Mouse (Mus musculus) stomach, embryonic 16.5 days (tissue): ENCODE measurements around the gene Tmem82. TPM values are rescaled to one million over a fixed set of nuclear protein-coding genes. Genes with fewer than 3 reads are reported as not detected.

Experiments
- ATAC-seq: fragments of 200-750 bp; cut with Nextera tagmentation; 2 replicates; pipeline ENCODE4 v1.8.0; 2017; ENCODE audit warnings: moderate number of reproducible peaks, moderate TSS enrichment; ENCODE audit not compliant: insufficient read depth, low FRiP score
- H3K27ac ChIP-seq: fragments of 300-500 bp; sonication (generic); 2 replicates; pipeline ENCODE4 v1.5.1; 2014; ENCODE audit warnings: low read length
- H3K27me3 ChIP-seq: fragments of 300-500 bp; sonication (generic); 2 replicates; pipeline ENCODE4 v1.6.1; 2014; ENCODE audit warnings: low read length, control low read depth, mixed read lengths; ENCODE audit not compliant: control insufficient read depth, insufficient read depth
- H3K36me3 ChIP-seq: fragments of 300-500 bp; sonication (generic); 2 replicates; pipeline ENCODE4 v1.6.1; 2014; ENCODE audit warnings: low read length; ENCODE audit not compliant: control insufficient read depth, insufficient read depth
- H3K4me1 ChIP-seq: fragments of 300-500 bp; sonication (generic); 2 replicates; pipeline ENCODE4 v1.6.1; 2014; ENCODE audit warnings: low read length, control low read depth, mixed read lengths; ENCODE audit not compliant: control insufficient read depth, insufficient read depth
- H3K4me2 ChIP-seq: fragments of 300-500 bp; sonication (generic); 2 replicates; pipeline ENCODE4 v1.6.1; 2014; ENCODE audit warnings: low read depth, low read length, mixed read lengths
- H3K4me3 ChIP-seq: fragments of 300-500 bp; sonication (generic); replicated peaks from 2 replicates; pipeline ENCODE4 v1.5.1; 2014; ENCODE audit warnings: mild to moderate bottlenecking, low read length
- H3K9ac ChIP-seq: fragments of 300-500 bp; sonication (generic); 2 replicates; pipeline ENCODE4 v1.6.1; 2014; ENCODE audit warnings: low read length
- H3K9me3 ChIP-seq: fragments of 300-500 bp; sonication (generic); replicated peaks from 2 replicates; pipeline ENCODE4 v1.6.1; 2016; ENCODE audit warnings: low read length, control low read depth; ENCODE audit not compliant: control insufficient read depth
- WGBS: fragments of 180-500 bp; shearing (Covaris S2); extraction: QIAGEN DNeasy Blood & Tissue Kit; methylation state at CpG from one replicate; pipeline ENCODE4 v1.1.7; 2014; 5-methylcytosine and 5-hydroxymethylcytosine counted together
- polyA plus RNA-seq: library from polyadenylated mRNA; unstranded; fragments of >200 nt; fragmentation: Nextera tagmentation; extraction: Ambion mirVana; gene quantifications from 2 replicates; pipeline ENCODE4 v1.2.1, GENCODE M21; 2015

The Tmem82 gene
- polyA plus RNA-seq, 1 experiment from 2014 or later: 3.8 TPM

- Histone ChIP-seq H3K4me1 (peaks cover 18% of the 10 kb centered on the region), H3K27ac (no peak overlapping the region), H3K4me3 (no peak overlapping the region), H3K9me3 (no peaks in the 10 kb centered on the region), H3K4me2 (no peak overlapping the region), H3K27me3 (no peaks in the 10 kb centered on the region), H3K9ac (no peak overlapping the region), H3K36me3 (peaks cover 9% of the 10 kb centered on the region)
- 78% methylated on average over 5 of the region's 5 CpGs for WGBS
- ATAC-seq: no peak
Measured at GRCm38 (mm10) chr4:141622580-141622979, 4.1 kb upstream of the Tmem82 start.

- ATAC-seq: no peak
- Histone ChIP-seq H3K4me1 (peaks cover 22% of the 10 kb centered on the region), H3K36me3 (peaks cover 5% of the 10 kb centered on the region; the same call in 1 of the 2 replicates), H3K4me3 (no peak overlapping the region), H3K27me3 (no peaks in the 10 kb centered on the region), H3K27ac (no peak overlapping the region), H3K9ac (peak overlapping the region; percentile 7; the same call in 1 of the 2 replicates), H3K4me2 (no peak overlapping the region), H3K9me3 (no peaks in the 10 kb centered on the region)
- 74% methylated on average over 8 of the region's 8 CpGs for WGBS
Measured at GRCm38 (mm10) chr4:141622091-141622490, 3.7 kb upstream of the Tmem82 start.

DNA sequence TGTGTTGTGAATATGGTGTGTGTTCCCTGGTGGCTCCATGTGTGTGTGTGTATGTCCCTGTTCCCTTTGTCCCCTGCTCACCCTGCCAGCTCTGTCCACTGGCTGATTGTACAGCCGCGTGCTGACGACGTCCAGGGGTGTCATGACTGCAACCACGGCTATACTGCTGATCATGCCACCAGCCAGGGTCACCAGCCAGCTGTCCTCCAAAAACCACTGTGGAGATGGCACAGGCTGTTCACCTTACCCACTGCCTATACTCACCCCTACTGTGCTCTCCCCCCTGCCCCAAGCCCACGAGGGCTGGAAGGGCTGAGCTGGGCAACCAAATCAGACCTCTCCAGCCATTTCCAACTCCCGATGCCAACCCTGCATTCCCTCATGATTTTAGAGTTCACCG is 2.9 kb upstream of the Tmem82 start:
- H3K27ac ChIP-seq: no peak overlapping the region
- 82% methylated on average over 8 of the region's 8 CpGs for WGBS
- ATAC-seq: no peak

GRCm38 (mm10) chr4:141619299-141619883 is 958 bp upstream of the Tmem82 start:
- WGBS: 87% methylated on average over 9 of the region's 9 CpGs
- Histone ChIP-seq H3K4me2 (no peak overlapping the region), H3K4me1 (peaks cover 22% of the 10 kb centered on the region), H3K9ac (0 out of 2 replicates have a peak overlapping the region, but pooled peaks have one; percentile 16), H3K27me3 (no peaks in the 10 kb centered on the region), H3K27ac (no peak overlapping the region), H3K4me3 (no peak overlapping the region), H3K36me3 (no peaks in the 10 kb centered on the region), H3K9me3 (no peaks in the 10 kb centered on the region)
- ATAC-seq: no peak

More for the DNA sequence above, 2.9 kb upstream of the Tmem82 start:
- Histone ChIP-seq H3K4me2 (no peak overlapping the region), H3K4me1 (peaks cover 22% of the 10 kb centered on the region), H3K36me3 (peaks cover 2% of the 10 kb centered on the region; the same call in 1 of the 2 replicates), H3K27me3 (no peaks in the 10 kb centered on the region), H3K4me3 (no peak overlapping the region), H3K9me3 (no peaks in the 10 kb centered on the region), H3K9ac (no peak overlapping the region)

- H3K27ac ChIP-seq: 0 out of 2 replicates have a peak overlapping the region, but pooled peaks have one; percentile 14
- H3K9me3 ChIP-seq: no peaks in the 10 kb centered on the region
- H3K4me2 ChIP-seq: peak overlapping the region; percentile 59
- 14% methylated on average over 22 of the region's 22 CpGs for WGBS
- peak; percentile 31; the same call in 1 of the 2 replicates for ATAC-seq
- peak overlapping the region; percentile 35 for H3K4me3 ChIP-seq
- H3K9ac ChIP-seq: peak overlapping the region; percentile 64
- H3K4me1 ChIP-seq: peaks cover 15% of the 10 kb centered on the region
- no peaks in the 10 kb centered on the region for H3K36me3 ChIP-seq
- H3K27me3 ChIP-seq: no peaks in the 10 kb centered on the region
Measured at GRCm38 (mm10) chr4:141617863-141618564, 419 bp downstream of the Tmem82 start.

DNA sequence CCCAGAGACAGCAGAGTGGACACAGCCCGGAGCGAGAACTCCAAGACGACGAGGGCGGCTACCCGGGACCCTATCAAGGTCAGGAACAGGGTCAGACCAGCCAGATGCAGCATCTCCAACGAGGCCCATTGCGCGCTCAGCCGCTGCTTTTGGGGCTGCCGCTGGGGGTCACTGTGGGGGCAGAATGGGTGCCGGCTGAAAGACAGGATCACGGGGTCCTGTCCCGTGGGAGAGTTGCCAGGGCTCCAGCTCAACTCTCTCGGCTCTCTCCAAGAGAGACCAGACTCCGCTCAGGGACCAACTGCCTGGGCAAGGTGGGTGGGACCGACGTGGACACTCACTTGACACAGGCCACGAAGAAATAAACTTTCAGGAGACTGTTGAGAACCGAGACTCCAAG is 1.1 kb downstream of the Tmem82 start:
- WGBS: 7% methylated on average over 20 of the region's 20 CpGs
- Histone ChIP-seq H3K36me3 (no peaks in the 10 kb centered on the region), H3K27ac (0 out of 2 replicates have a peak overlapping the region, but pooled peaks have one; percentile 14), H3K4me2 (peak overlapping the region; percentile 59), H3K9me3 (no peaks in the 10 kb centered on the region), H3K27me3 (no peaks in the 10 kb centered on the region), H3K9ac (peak overlapping the region; percentile 64), H3K4me3 (peak overlapping the region; percentile 35), H3K4me1 (peaks cover 15% of the 10 kb centered on the region)
- ATAC-seq: peak; percentile 15; the same call in 1 of the 2 replicates

DNA sequence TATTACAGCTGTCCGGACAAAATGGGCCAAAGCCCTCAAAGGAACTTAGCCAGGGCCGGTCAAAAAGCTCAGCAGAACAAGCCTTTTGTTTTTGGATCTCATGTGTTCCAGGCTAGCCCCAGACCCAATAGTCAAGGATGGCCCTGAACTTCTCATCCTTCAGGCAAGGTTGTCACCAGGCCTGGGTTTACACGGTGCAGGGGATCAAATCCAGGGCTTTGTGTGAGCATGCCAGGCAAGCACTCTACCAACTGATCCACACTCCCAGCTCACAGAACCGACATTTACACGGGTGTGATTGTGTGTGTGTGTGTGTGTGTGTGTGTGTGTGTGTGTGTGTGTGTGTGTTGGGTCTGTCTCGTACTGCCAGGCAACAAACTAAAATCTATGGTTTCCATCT is 1.6 kb downstream of the Tmem82 start:
- Histone ChIP-seq H3K27ac (no peak overlapping the region), H3K4me2 (no peak overlapping the region), H3K9ac (no peak overlapping the region), H3K9me3 (no peaks in the 10 kb centered on the region), H3K4me1 (peaks cover 15% of the 10 kb centered on the region), H3K36me3 (no peaks in the 10 kb centered on the region), H3K27me3 (no peaks in the 10 kb centered on the region), H3K4me3 (no peak overlapping the region)
- WGBS: 74% methylated on average over 6 of the region's 6 CpGs
- no peak for ATAC-seq

DNA sequence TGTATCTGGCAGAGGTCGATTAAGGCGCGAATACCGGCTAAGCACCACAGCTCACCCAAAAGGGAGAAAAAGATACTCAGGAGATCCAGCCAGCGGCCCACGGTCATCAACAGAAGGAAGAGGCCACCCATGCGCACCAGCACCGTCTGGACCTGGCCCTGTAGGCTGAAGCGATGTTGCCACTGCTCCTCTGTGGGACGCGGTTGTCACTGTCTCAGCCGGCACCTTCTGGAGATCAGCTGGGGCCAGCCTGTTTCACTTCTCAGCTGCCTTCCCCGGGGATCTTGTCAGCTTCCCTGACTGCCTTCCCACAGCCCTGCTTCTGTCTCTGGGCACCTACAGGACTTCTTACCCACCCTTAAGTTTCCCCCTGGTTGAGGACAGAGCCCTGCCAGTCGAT is 3.5 kb downstream of the Tmem82 start:
- H3K9me3 ChIP-seq: no peaks in the 10 kb centered on the region

DNA sequence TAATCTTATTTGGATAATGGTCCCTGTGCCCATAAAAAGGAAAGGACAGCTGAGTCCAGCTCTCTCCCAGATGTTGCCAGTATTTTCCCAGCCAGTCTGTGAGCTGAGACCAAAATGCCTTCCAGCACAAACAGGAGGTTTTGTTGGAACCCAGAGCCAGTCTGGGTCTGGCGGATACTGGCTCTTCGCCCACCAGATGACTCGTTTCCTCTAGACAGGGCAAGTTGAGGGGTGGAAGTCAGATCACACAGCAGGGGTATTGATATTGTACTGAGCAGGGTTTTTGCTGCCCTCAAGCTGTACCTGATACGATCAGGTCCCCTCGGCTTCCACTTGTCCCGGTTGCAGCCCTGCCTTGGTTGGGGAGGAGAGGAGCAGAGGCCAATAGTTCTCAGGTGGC is 8.9 kb downstream of the Tmem82 start:
- H3K4me2 ChIP-seq: no peak overlapping the region
- no peak for ATAC-seq
- H3K27ac ChIP-seq: no peak overlapping the region
- no peaks in the 10 kb centered on the region for H3K9me3 ChIP-seq
- peaks cover 5% of the 10 kb centered on the region; the same call in 1 of the 2 replicates for H3K4me1 ChIP-seq
- H3K36me3 ChIP-seq: no peaks in the 10 kb centered on the region
- H3K4me3 ChIP-seq: no peak overlapping the region
- H3K9ac ChIP-seq: no peak overlapping the region
- WGBS: 69% methylated on average over 6 of the region's 6 CpGs
- H3K27me3 ChIP-seq: no peaks in the 10 kb centered on the region

More for the DNA sequence above, 3.5 kb downstream of the Tmem82 start:
- no peak for ATAC-seq
- Histone ChIP-seq H3K4me2 (no peak overlapping the region), H3K9ac (no peak overlapping the region), H3K27me3 (no peaks in the 10 kb centered on the region), H3K4me3 (no peak overlapping the region), H3K36me3 (no peaks in the 10 kb centered on the region), H3K4me1 (peaks cover 15% of the 10 kb centered on the region), H3K27ac (no peak overlapping the region)
- 81% methylated on average over 14 of the region's 14 CpGs for WGBS
